Mouse (Mus musculus) inflammation-experienced regulatory T-cells, adult 6 months (primary cell): ENCODE data around the gene Zfp426. TPM values are rescaled to one million over a fixed set of nuclear protein-coding genes. Genes with fewer than 3 reads are reported as not detected.
A peak's percentile ranks its signal among the peaks of the same experiment; 100 is the strongest.

Experiments
- ATAC-seq: one replicate; pipeline ENCODE4 v1.8.0; 2017
- polyA plus RNA-seq, 3 experiments: library from polyadenylated mRNA; unstranded; fragments of 100-300 nt; shearing (Covaris generic); gene quantifications; one replicate each; pipeline ENCODE4 v1.2.1; 2017

Zfp426 gene
- polyA plus RNA-seq = 10 to 100 TPM; 25.0 to 25.9 (median 25.5) TPM

DNA sequence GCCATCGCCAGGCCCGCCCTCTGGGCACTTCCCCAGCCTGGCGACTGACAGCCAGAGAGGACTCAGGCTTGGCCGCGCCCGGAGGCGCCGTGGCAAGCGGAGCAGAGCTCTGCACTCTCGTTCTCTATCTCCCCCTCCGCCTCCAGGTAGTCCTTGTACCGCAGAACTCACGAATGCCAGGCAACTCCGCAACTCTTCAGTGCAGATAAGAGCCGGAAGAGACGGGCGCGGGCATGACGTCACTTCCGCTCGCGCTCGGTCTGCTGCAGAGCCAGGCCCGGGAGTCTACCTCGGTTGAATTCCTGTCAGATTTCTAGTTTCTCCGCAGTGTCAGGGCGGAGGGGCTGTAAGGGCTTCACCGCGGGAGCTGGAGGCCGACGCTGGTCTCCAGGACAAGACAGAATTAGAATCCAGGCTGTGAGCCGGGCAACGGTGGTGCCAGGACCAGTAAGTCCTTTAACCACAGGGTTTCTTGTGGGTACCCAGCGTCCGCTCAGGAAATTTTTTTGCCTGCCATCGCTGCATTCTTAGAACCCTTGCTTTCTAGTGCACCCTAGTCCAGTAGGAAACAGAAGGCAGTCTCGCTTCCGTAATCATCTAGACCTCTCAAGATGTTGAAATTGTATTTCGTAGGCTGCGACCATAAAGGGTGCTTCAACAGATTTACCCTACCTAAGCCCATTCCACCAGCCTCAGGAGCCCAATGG, at the start of gene Zfp426:
Zfp426 (minus strand) TSS at position 220 of the 707 bp plus-strand sequence.
- ATAC-seq = peak; percentile 97

- no peak for ATAC-seq
Measured at GRCm38 (mm10) chr9:20536598-20536997, 44.1 kb upstream of the Zfp426 start.

- ATAC-seq = no peak
Measured at GRCm38 (mm10) chr9:20534326-20534926, 41.9 kb upstream of the Zfp426 start.

DNA sequence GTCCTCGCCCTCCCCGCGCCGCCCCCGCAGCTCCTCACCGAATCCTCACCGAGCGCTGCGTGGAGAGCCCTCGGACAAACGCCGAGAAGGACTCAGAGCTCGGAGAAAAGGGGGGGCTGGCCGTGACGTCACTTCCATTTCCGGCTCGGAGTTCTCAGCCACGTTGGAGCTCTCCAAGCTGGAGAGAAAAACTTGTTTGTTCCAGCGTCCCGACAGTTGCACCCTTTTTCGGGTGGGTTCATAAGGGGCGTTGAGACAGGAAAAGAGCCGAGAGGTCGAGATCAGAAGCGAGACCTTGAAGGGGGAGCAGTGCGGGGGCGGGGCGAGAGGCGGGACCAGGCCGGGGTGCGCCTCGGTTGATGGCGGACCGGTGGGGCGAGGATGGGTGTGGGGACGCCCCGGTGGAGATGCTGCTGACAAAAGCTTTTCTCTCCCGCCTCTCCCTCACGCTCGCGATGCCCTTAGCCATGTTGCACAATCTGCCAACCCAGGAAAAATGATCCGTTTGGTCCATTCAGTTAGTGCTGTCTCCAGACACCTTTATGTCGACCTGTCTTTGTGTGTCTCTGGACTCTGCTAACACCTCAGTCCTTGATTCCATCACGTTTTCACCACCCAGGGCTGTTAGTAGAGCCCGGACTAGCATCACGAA, 28.9 kb upstream of the Zfp426 start, which contains the start of gene Zfp266:
Zfp266 (minus strand) TSS at position 112 of the 652 bp plus-strand sequence.
- peak; percentile 97 for ATAC-seq

DNA sequence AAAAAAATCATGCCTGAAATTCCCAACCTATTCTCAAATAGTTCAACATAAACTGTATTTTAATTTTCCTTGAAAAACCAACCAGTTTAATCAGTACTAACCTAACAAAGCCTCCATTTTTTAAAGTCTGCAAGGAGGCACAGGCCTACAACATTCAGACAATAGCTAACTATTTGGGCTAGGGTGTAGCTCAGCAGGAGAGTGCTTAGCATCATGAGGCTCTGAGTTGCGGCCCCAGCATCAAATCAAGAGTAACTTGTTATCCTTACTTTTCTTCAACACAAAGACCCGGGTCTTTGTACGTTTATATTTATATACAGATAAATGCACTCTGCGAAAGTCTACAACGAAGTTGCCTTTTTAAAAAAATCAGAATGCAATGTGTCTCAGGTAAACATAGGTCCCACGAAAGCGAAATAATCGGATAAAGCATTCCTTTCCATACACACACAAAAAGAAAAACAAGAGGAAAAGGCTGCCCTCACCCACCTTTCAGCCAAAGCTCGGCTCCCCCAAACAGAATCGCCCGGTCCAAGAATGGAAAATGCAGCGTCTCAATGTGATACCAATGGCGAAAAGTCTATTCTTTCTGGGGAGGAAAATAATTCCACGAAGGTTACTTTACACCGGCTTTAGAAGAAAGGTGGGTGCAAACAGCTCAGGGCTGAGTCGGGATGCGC, 28.1 kb upstream of the Zfp426 start:
- no peak for ATAC-seq

DNA sequence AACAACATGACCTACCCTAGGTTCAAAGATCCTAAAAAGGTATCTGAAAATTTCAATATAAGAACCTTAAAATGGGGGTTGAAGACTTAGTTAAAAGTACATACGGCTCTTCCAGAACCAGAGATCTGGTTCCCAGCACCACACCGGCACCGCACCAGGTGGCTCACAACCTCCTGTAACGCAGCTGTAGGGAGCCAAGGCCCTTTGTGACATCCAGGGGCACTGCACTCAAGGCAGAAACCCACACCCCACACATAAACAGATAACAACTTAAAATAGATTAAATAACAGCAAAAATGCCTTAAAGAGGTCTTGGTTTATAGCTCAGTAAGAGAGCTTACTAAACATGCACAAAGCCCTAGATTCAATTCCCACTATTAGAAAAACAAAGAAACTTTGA, 27.4 kb upstream of the Zfp426 start:
- no peak for ATAC-seq

- ATAC-seq = no peak
Measured at GRCm38 (mm10) chr9:20518708-20519107, 26.2 kb upstream of the Zfp426 start.

DNA sequence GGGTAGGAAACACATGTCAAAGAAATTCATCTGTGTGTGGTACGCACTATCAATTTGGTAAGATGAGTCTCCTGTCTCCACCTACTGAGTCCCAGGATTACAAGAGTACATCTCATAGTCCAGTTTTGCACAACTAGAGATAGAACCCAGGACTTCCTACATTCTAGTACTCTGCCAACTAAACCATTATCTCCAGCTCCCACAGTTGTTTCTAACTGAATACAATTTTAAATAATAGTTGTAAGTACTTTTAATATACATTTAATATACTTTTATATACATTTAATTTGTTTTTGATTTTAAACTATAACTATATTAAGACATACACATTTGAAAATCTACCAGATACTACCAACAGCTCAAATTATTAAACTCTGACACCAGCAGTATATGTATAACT, 25.2 kb upstream of the Zfp426 start:
- no peak for ATAC-seq

DNA sequence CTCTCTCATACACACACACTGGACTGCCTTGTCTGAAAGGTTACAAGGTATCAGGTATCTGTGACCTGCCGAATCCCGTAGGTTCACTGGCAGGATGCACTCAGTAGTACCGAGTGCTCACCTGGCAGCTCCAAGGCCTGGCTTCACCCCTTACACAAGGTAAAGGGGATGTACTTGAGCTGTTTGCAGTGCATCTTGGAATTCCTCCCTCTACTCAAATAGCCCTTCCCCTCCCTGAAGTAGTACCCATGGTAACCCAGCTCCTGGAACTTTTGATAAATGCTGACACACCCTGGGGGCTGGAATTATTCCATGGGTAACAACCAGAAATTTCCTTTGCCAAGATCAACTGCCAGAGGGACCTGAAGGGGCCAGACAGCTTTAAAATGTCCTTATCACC, 21.5 kb upstream of the Zfp426 start:
- no peak for ATAC-seq

GRCm38 (mm10) chr9:20512714-20513113, 20.2 kb upstream of the Zfp426 start:
- ATAC-seq = no peak

- no peak for ATAC-seq
Measured at GRCm38 (mm10) chr9:20511645-20512044, 19.1 kb upstream of the Zfp426 start.

DNA sequence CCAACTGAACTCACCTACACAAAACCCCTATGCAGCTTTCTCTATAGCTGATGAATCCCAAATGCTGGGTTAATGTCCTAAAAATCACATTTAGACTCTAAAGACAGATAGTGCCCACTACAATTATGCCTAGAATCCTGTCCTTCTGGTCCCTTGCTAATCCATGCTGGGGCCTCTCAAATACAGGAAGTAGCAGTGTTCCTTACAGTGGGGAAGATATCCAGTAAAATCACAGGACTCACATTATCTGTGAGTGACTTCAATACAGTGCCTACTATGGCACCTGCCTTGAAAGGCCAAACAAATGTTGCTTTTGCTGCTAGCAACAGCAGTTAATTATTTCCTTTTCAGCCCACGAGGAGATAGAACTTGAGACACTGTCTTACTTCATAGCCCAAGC, 17.8 kb upstream of the Zfp426 start:
- no peak for ATAC-seq

- ATAC-seq = no peak
Measured at GRCm38 (mm10) chr9:20509676-20510075, 17.1 kb upstream of the Zfp426 start.

- no peak for ATAC-seq
Measured at GRCm38 (mm10) chr9:20504801-20505200, 12.3 kb upstream of the Zfp426 start.

DNA sequence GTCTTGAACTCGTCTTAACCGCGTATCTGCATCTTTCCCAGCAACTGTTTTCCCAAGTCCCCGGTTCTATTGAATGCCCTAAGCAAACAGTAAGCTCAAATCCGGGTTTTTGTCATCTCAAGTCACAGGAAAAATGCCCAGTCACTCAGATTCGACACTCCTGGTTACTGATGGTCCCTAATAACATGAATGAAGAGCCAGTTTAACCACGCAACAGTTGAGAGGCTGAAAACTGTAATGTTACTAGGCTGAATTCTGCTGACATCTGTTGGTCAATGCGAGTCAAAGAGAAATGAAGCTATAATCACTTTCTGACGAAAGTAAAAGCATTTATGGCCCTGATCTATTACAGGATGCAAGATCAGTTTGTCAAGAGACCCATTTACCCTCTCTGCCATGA, 735 bp upstream of the Zfp426 start:
- ATAC-seq = peak; percentile 1

DNA sequence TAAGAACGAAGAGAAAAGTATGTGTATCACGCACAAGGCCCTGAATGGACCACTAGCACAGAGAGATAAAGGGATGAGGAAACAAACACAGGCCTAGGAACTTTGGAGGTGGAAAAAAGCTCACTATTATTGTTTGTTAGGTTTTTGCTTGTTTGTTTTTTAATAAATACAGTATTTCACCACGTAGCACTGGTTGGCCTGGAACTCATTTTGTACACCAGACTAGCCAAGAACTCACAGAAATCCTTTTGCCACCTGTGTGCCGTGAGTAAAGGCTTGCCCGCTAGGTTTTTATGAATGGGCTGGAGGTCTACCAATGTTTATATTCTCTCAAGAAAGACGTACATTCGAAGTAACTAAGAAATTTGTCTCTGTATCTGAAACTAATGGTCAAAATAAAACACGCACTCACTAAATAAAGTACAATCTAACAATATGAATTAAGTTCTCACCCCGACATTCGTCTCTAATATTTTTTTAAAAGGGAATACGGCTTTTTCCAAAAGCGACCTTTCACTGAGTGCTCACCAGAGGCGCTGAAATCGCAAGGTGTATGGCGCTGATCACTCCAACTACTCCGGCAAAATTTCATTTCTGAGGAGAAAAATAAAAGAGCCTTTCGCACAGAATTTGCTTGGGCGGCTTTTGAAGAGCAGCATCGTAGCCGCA, 554 bp downstream of the Zfp426 start:
- ATAC-seq = no peak

- ATAC-seq = no peak
Measured at GRCm38 (mm10) chr9:20489536-20489935, 3.0 kb downstream of the Zfp426 start.

DNA sequence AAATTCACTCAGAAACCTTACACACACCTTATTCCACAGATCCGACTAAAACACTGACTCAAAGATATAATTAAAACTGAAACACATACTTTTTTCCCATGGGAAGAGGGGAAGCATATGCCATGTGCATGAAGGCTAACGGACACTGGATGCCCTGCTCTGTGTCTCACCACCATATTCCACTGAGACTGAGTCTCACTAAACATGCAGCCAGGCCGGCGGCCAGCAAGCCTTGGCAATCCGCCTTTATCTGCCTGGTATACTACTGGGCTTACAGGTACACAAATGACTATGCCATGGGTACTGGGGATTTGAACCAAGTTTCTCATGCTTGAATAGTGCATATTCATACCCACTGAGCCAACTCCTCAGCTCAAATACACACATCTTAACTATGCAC, 13.2 kb downstream of the Zfp426 start:
- no peak for ATAC-seq

DNA sequence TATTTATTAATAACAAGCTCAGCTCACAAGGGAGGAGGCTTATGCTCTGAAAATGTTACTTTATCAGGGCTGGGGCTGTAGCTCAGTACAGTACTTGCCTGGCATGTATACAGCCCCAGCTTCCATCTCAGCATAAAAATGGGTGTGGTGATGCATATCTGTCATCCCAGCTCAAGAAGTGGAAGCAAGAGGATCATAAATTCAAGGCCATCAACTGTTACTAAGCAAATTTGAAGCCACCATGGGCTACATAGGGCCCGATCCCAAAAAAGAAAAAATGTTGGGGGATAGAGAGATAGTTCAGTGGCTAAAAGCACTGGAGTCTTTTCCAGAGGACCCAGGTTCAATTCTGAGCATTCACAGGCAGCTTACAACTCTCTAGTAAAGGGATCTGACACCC, 15.9 kb downstream of the Zfp426 start:
- no peak for ATAC-seq

DNA sequence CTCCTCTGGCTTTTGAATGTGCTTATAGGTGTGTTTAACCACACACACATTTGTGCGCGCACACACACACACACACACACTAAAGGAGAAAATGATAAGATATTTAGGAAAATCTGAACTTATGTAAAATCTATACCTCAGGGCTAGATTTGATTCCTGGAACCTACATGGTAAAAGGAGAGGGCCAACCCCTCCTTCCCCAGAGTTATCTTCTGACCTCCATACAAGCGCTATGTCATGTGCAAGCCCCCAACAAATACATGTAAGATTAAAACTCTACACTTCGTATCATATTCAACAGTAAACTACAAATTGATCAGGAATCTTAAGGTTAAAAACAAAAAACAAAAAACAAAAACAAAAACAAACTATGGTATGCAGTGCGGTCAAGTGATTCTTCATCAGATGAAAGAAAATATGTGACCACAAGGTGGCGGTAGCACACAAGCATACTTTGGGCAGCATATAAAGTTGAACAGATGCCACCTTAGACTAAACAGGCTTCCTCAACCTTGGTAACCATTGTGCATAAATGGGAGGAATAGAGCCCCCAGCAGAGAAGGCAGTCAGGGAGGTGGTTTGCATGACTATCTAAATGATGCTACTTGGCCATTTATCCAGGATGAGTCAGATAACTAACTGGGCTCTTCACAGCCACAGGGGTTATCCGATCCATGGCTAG, 25.6 kb downstream of the Zfp426 start:
- peak; percentile 70 for ATAC-seq

DNA sequence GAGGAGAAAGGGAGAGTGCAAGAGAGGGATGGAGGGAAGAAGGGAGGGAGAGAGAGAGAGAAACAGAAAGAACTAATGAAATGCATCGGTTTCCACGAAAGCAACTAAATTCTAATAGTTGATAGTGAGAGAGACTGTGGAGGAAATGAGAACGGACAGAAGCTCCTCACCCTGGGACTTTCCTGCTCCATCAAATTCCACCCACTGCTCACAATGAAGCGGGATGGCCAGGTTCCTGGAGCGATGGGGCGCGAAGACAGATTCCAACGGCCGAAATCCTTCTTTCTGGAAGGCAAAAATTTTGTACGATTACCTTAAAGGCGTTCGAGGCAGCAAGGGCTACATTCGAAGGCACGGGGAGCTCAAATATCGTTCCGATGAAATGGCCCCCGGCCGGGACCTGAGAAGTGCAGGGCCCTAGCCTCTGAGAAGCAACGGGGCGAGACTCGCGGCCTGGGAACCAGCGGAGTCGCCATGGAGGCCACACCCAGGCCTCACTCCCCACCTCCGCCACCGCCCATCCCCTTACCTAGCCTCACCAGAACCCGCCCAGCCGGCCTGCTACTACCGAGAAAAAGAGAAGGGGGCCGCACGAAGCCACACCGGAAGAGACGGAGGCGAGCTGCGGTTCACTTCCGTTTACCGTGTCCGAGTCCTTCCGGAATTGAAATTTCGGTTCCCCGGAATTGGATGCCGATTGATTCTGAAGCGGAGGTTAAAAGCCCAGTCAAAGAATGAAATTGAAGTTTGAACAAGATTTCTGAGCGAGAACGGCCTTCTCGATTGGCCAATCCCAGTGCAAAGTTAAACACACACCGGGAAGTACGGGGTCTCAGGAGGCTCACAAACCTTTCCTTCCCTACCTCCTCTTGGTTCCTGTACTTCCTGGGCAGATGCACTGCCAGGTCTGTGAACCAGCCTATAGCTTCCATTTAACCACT, 32.9 kb downstream of the Zfp426 start, which contains the start of gene Zfp26:
Zfp26 (minus strand) TSS at position 786 of the 941 bp plus-strand sequence.
- ATAC-seq = peak; percentile 89
